Mouse (Mus musculus) liver, adult 2 months (tissue): ENCODE measurements around the gene Gm20388.

Experiments used
- CTCF ChIP-seq: fragments of 200-500 bp; IDR thresholded peaks from 2 replicates; pipeline ENCODE4 v1.5.1; 2011; ENCODE audit warnings: low read depth, low read length, control low read depth
- POLR2A ChIP-seq: fragments of 200-500 bp; IDR thresholded peaks from 2 replicates; pipeline ENCODE4 v1.6.1; 2011; ENCODE audit warnings: low read length, control low read depth; ENCODE audit not compliant: insufficient read depth; ENCODE audit errors: extremely low read depth

- TF ChIP-seq POLR2A (no peak), CTCF (no peak)
Observed at GRCm38 (mm10) chr8:120851411-120851810, 940.8 kb downstream of the Gm20388 start.
